Comparison of ENCODE assay signal across 8 mouse cellular contexts in genomic region chr11:113709731-113710256, GRCm38 (mm10). TPM values are rescaled to one million over a fixed set of nuclear protein-coding genes. Genes with fewer than 3 reads are reported as not detected.
DNase-seq lines count a peak whose midpoint lies in the region; ATAC-seq and TF ChIP-seq lines count a peak whose summit lies in the region.

Cpsf4l (minus strand) TSS chr11:113710017.

- peak; percentile 55 for ATAC-seq in hindbrain, embryonic 13.5 days (ENCODE audit: low FRiP score)
- ATAC-seq in midbrain, embryonic 15.5 days (replicated peaks) = peak; percentile 51; the same call in 1 of the 2 replicates

- H3K36me3 ChIP-seq in hindbrain, embryonic 13.5 days = peaks cover 13% of the 10 kb centered on the region
- H3K36me3 ChIP-seq in midbrain, embryonic 15.5 days (replicated peaks) = no peaks in the 10 kb centered on the region

- peak within 1 kb of the TSS; percentile 13 for H3K4me2 ChIP-seq in hindbrain, embryonic 13.5 days
- H3K4me2 ChIP-seq in midbrain, embryonic 15.5 days = no peak within 1 kb of the TSS; the same call in 1 of the 2 replicates

- H3K27ac ChIP-seq in gastrocnemius, adult 2 months = peak within 1 kb of the TSS; percentile 69
- H3K27ac ChIP-seq in hindbrain, embryonic 13.5 days = peak within 1 kb of the TSS; percentile 73
- H3K27ac ChIP-seq in midbrain, embryonic 15.5 days = peak within 1 kb of the TSS; percentile 65

- H3K4me3 ChIP-seq in gastrocnemius, adult 2 months = peak within 1 kb of the TSS; percentile 19; the same call in 1 of the 2 replicates
- no peak within 1 kb of the TSS for H3K4me3 ChIP-seq in hindbrain, embryonic 13.5 days
- H3K4me3 ChIP-seq in midbrain, embryonic 15.5 days = no peak within 1 kb of the TSS

- H3K9ac ChIP-seq in hindbrain, embryonic 13.5 days = peak within 1 kb of the TSS; percentile 56; the same call in 1 of the 2 replicates
- peak within 1 kb of the TSS; percentile 32; the same call in 1 of the 2 replicates for H3K9ac ChIP-seq in midbrain, embryonic 15.5 days

- DNase-seq in gastrocnemius, adult 2 months = no peak
- DNase-seq in gastrocnemius, adult 18-20 months (ENCODE audit: low spot score) = no peak
- peak; percentile 78 for DNase-seq in WW6 (ENCODE audit: low read depth, low spot score)
- no peak for DNase-seq in right cerebral cortex, postnatal 36 days (ENCODE audit: low spot score in 2 of 2)
- DNase-seq in ovary, postnatal 36 days (ENCODE audit: low spot score) = no peak
- no peak for DNase-seq in left cerebral cortex, postnatal 36 days (ENCODE audit: low spot score in 2 of 2)

- H3K4me1 ChIP-seq in hindbrain, embryonic 13.5 days (replicated peaks) = peaks cover 25% of the 10 kb centered on the region
- H3K4me1 ChIP-seq in midbrain, embryonic 15.5 days = peaks cover 19% of the 10 kb centered on the region

- peaks cover 28% of the 10 kb centered on the region for H3K27me3 ChIP-seq in hindbrain, embryonic 13.5 days
- 0 out of 2 replicates have a peak, but pooled peaks cover 3% of the 10 kb centered on the region for H3K27me3 ChIP-seq in midbrain, embryonic 15.5 days (replicated peaks)

- TF ChIP-seq CTCF in gastrocnemius, adult 2 months (IDR thresholded peaks at IDR 0.05) = no peak

- intact Hi-C loops in gastrocnemius, adult 2 months (cut with DNase I) = no loop called here
- intact Hi-C loops in left cerebral cortex, postnatal 36 days (cut with DNase I) = loop anchor here (5.0 to 10.0 kb wide), 2 partner anchors 38 to 925 kb away; no protein-coding TSS in a partner anchor

- 3% methylated on average over 11 of the region's 11 CpGs for WGBS in hindbrain, embryonic 13.5 days
- WGBS in midbrain, embryonic 15.5 days = 9% methylated on average over 11 of the region's 11 CpGs

- no peaks in the 10 kb centered on the region for H3K9me3 ChIP-seq in hindbrain, embryonic 13.5 days
- H3K9me3 ChIP-seq in midbrain, embryonic 15.5 days = no peaks in the 10 kb centered on the region

RNA-seq across cellular contexts. Expression of gene Cpsf4l, which starts in this region (rescaled TPM):
- total RNA-seq in gastrocnemius, adult 2 months (2021) = not detected
- total RNA-seq in gastrocnemius, adult 18-20 months (2021) = not detected
- 0.48 and 0.52 TPM in 2 replicates for polyA plus RNA-seq in hindbrain, embryonic 13.5 days (2015; fragmentation: Nextera tagmentation; extraction: Ambion mirVana)
- 0.22 and 0.73 TPM in 2 replicates for polyA plus RNA-seq in midbrain, embryonic 15.5 days (2015; fragmentation: Nextera tagmentation; extraction: Ambion mirVana)
- not detected for total RNA-seq in left cerebral cortex, postnatal 36 days (2021)

Comparison
In these comparisons a context has a peak if more than half of its experiments do, and no peak if none do; other contexts are left out.
1. Peak in ATAC-seq, H3K27ac ChIP-seq, H3K9ac ChIP-seq and H3K4me2 ChIP-seq in hindbrain, embryonic 13.5 days; RNA of the gene not detected or under 1 TPM.
2. Peak in ATAC-seq, H3K27ac ChIP-seq and H3K9ac ChIP-seq in midbrain, embryonic 15.5 days; RNA of the gene not detected or under 1 TPM.